Mouse (Mus musculus) hindbrain, embryonic 11.5 days (tissue): ENCODE measurements at regions not wholly inside any gene's neighbourhood (a gene's known extent, or its start where the extent isn't known, plus 50 kb on each side); places are given as distances from the start of the nearest gene placed in this dataset.

Experiments
- ATAC-seq: fragments of 200-750 bp; cut with Nextera tagmentation; 2 replicates; pipeline ENCODE4 v1.8.0; 2017; ENCODE audit warnings: mild to moderate bottlenecking, moderate TSS enrichment, moderate library complexity; ENCODE audit not compliant: low FRiP score
- DNase-seq: peaks from one replicate; pipeline ENCODE4 v3.0.0-alpha.2; 2015; ENCODE audit warnings: low spot score
- H3K27ac ChIP-seq: fragments of 300-500 bp; sonication (generic); 2 replicates; pipeline ENCODE4 v1.5.1; 2014; ENCODE audit warnings: mild to moderate bottlenecking, low read depth, low read length
- H3K27me3 ChIP-seq: fragments of 300-500 bp; sonication (generic); 2 replicates; pipeline ENCODE4 v1.6.1; 2014; ENCODE audit warnings: mild to moderate bottlenecking, low read length, moderate library complexity, mixed read lengths; ENCODE audit not compliant: control insufficient read depth, insufficient read depth
- H3K36me3 ChIP-seq: fragments of 300-500 bp; sonication (generic); 2 replicates; pipeline ENCODE4 v1.6.1; 2014; ENCODE audit warnings: mild to moderate bottlenecking, low read length, moderate library complexity, mixed read lengths; ENCODE audit not compliant: control insufficient read depth, insufficient read depth
- H3K4me1 ChIP-seq: fragments of 300-500 bp; sonication (generic); replicated peaks from 2 replicates; pipeline ENCODE4 v1.6.1; 2014; ENCODE audit warnings: low read length, mixed read lengths; ENCODE audit not compliant: control insufficient read depth, insufficient read depth
- H3K4me2 ChIP-seq: fragments of 300-500 bp; sonication (generic); replicated peaks from 2 replicates; pipeline ENCODE4 v1.6.1; 2014; ENCODE audit warnings: mild to moderate bottlenecking, low read depth, low read length
- H3K4me3 ChIP-seq: fragments of 300-500 bp; sonication (generic); 2 replicates; pipeline ENCODE4 v1.5.1; 2014; ENCODE audit warnings: low read depth, low read length
- H3K9ac ChIP-seq: fragments of 300-500 bp; sonication (generic); 2 replicates; pipeline ENCODE4 v1.6.1; 2014; ENCODE audit warnings: low read depth, low read length
- H3K9me3 ChIP-seq: fragments of 300-500 bp; sonication (generic); 2 replicates; pipeline ENCODE4 v1.6.1; 2016; ENCODE audit warnings: low read length; ENCODE audit not compliant: control insufficient read depth
- WGBS: fragments of 180-500 bp; shearing (Covaris S2); extraction: QIAGEN DNeasy Blood & Tissue Kit; methylation state at CpG from one replicate; pipeline ENCODE4 v1.1.7; 2014; 5-methylcytosine and 5-hydroxymethylcytosine counted together

DNA sequence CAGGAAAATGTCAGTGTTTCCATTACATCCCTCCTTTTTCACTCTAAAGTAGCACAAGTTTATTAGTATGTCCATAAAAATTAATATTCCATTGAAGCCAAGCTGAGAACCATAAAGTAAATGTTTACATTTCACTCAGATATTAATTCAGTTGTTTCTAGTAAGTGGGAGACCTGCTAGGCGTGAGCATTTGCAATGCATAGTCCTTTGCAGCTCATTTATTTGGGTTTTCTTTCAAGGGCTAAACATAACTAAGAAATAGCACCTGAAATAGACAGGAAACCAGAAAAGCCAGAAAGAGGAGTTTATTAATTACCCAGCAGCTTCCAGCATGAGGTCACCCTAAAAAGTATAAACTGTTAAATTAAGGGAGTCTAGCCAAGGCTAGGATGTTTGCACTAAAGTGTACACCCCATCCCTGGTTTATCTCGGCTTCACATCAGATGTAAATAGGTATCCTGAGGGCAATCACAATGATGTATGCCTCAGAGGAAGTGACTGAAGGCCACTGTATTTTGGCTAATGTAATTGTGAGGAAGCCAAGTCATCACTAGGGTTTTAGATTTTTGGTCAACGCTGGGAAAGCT lies 88.8 kb upstream of the Slc5a12 start:
- WGBS, result 86% methylated on average over 3 of the region's 3 CpGs
- Histone ChIP-seq H3K27ac (no peak overlapping the region), H3K4me2 (no peak overlapping the region), H3K4me3 (no peak overlapping the region), H3K36me3 (no peaks in the 10 kb centered on the region), H3K27me3 (no peaks in the 10 kb centered on the region), H3K9ac (no peak overlapping the region), H3K9me3 (no peaks in the 10 kb centered on the region), H3K4me1 (no peaks in the 10 kb centered on the region)
- DNase-seq (no peak), ATAC-seq (no peak)

DNA sequence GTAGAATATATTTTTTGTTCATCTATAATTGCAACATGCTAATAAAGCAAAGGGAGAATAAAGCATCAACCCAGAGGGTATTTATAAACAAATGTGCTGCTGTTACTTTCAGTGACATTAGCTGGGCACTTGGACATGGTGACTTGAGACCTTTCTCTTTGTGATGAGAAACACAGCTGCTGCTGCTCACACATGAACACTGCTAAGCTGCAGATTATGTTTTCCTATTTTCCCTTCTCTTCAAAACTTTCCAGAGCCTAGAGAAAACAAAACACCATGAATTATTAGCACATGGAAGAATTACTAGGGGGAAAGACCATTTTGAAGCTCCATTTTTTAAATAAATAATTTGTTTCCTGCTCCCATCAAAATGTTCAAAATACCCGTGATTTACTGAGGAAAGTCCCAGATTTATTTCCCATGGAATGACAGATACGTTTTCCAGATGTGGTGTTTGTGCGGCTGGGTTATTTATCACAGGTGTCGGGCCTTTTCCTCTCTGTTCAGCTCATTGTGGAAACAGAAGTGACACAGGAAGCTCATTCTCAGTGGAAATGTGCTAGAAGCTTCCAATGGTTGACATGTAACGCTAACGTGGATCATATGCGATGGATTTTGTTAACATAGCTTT lies 73.8 kb upstream of the Slc5a12 start:
- WGBS, result 76% methylated on average over 7 of the region's 7 CpGs
- Histone ChIP-seq H3K4me2 (no peak overlapping the region), H3K27me3 (no peaks in the 10 kb centered on the region), H3K9me3 (no peaks in the 10 kb centered on the region), H3K4me1 (no peaks in the 10 kb centered on the region), H3K36me3 (no peaks in the 10 kb centered on the region), H3K9ac (no peak overlapping the region), H3K4me3 (no peak overlapping the region), H3K27ac (no peak overlapping the region)
- DNase-seq (no peak), ATAC-seq (no peak)

DNA sequence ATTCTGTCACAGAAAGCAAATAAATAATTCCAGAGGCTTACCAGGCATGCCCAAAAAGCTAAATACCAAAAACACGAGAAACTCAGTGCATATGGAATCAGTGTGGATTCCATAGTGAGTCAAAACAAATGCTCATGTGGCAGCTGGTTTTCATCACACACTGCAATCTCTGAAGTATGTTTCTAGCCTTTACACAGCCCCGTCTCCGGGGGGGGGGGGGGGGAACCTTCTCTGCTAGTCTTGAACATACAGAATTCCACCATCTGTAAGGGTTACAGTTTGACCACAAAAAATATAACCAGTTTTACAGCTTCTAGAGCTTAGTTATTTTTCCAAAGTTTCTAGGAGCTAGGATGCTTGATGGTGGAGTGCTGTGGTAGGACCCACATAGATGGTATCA lies 68.9 kb upstream of the Slc5a12 start:
- 57% methylated on average over 3 of the region's 3 CpGs for WGBS
- peak; percentile 10 for DNase-seq

DNA sequence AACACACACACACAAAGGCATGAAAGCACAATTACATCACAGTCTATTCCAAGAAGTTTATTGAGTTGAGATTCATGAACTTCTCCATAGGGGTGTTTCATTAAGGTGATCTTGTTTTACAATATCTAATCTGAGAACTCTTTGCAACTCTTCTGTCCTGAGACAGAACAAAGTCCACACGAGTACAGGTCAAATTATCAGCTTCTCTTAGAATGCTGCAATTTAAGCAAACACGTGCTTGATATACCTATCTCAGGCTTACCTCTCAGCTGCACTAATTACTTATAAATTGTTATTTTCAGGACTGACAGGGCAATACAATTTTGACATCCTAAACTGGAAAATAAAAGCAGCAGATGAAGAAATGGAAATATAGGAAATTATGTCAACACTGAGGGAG lies 57.0 kb upstream of the Slc5a12 start:
- ATAC-seq (no peak), DNase-seq (no peak)
- Histone ChIP-seq H3K9ac (no peak overlapping the region), H3K4me1 (no peaks in the 10 kb centered on the region), H3K36me3 (no peaks in the 10 kb centered on the region), H3K27ac (no peak overlapping the region), H3K9me3 (no peaks in the 10 kb centered on the region), H3K27me3 (no peaks in the 10 kb centered on the region), H3K4me2 (no peak overlapping the region), H3K4me3 (no peak overlapping the region)
- WGBS, result 89% methylated on average over 2 of the region's 2 CpGs

More for the DNA sequence above, 68.9 kb upstream of the Slc5a12 start:
- H3K4me1 ChIP-seq, result no peaks in the 10 kb centered on the region
- no peak for ATAC-seq
- H3K9me3 ChIP-seq, result no peaks in the 10 kb centered on the region
- no peaks in the 10 kb centered on the region for H3K27me3 ChIP-seq
- H3K9ac ChIP-seq, result no peak overlapping the region
- no peak overlapping the region for H3K4me2 ChIP-seq
- H3K27ac ChIP-seq, result no peak overlapping the region
- no peak overlapping the region for H3K4me3 ChIP-seq
- H3K36me3 ChIP-seq, result no peaks in the 10 kb centered on the region

DNA sequence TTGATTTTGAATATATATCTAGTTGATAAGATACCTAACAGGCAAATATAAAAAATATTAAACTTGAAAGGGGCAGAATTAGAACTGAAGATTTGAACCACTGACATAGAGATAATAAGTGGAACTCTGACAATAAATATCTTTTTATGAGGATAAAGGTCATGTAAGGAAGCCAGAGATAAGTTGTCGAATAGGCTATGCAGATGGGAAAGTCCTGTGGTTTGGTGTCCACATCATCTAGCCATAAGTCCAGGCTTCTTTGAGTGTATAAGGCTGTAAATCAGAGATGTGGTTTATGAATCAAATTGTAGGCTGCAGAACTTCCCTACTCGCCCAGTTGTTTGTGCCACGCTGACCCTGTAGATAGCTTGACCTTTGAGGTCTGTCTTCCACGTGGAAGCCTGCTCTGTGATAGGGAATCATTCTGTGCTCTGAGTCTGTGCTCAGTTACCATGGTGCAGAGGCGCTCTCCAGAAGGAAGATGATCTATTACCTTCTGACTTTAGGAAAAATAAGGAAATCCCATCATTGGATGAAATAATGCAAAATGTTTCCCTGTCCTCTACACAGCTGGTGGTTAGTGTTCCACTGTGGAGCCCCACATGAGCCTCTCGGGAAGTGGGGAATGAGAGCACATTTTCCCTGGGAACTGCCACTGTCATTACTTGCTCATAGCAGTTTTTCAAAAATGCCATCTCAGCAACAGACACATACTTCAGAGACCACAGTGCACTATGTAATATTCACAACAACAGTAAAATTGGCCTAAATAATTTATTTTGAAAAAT lies 56.3 kb upstream of the Slc5a12 start:
- DNase-seq (no peak), ATAC-seq (no peak)
- no peaks in the 10 kb centered on the region for H3K36me3 ChIP-seq
- H3K4me3 ChIP-seq, result no peak overlapping the region
- no peaks in the 10 kb centered on the region for H3K9me3 ChIP-seq
- H3K27ac ChIP-seq, result no peak overlapping the region
- H3K4me1 ChIP-seq, result no peaks in the 10 kb centered on the region
- no peaks in the 10 kb centered on the region for H3K27me3 ChIP-seq
- no peak overlapping the region for H3K4me2 ChIP-seq
- H3K9ac ChIP-seq, result no peak overlapping the region
- WGBS, result 79% methylated on average over 6 of the region's 6 CpGs

DNA sequence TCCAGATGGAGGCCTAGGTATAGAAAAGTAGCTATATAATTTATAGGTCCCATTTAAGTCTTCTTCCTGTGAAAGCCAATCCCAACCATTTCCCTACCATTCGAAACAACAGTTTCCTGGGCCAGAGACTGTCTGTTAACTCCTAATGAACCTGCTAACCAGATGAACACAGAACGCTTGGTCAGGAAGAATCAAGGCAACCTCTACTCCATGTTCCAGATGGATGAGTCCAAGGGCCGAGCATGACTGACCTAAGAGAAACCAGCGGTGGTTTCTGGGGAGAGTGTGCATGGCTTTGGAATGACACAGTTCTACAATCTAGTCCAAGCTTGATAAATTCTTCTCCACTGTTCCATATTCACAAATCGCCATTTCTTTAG lies 55.8 kb upstream of the Slc5a12 start:
- H3K36me3 ChIP-seq, result no peaks in the 10 kb centered on the region
- ATAC-seq, result no peak
- no peak overlapping the region for H3K27ac ChIP-seq
- H3K9ac ChIP-seq, result no peak overlapping the region
- no peaks in the 10 kb centered on the region for H3K27me3 ChIP-seq
- no peak overlapping the region for H3K4me2 ChIP-seq
- whole genome bisulfite sequencing, result 92% methylated on average over 5 of the region's 5 CpGs
- DNase-seq, result no peak
- no peaks in the 10 kb centered on the region for H3K9me3 ChIP-seq
- H3K4me1 ChIP-seq, result no peaks in the 10 kb centered on the region
- no peak overlapping the region for H3K4me3 ChIP-seq
